Mouse (Mus musculus): ENCODE measurements around the gene Gm20696. TPM values are rescaled to one million over a fixed set of nuclear protein-coding genes. Genes with fewer than 3 reads are reported as not detected.

Gm20696 gene
- polyA plus RNA-seq, 3 experiments from 2014 or later, result 0.88 to 21.2 (median 18.7) TPM

DNA sequence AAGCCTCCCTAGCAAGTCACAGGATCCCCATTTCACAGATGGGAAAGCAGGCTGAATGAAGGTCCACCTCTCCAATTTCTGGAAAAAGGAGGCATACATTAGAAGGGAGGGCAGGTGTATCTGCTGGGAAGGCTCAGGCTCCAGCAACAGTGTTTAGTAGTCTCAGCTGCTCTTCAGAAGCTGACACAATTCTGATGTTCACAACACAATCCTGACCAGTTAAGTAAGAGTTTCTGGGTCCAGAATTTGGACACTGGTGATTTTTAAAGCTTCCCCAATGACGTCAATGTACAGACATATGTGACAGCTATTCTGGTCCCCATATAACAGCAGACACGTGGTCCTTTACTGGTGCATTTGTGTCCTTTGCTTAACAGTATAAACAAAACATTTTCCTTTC, 313.2 kb downstream of the Gm20696 start:
- ATAC-seq, result no peak

DNA sequence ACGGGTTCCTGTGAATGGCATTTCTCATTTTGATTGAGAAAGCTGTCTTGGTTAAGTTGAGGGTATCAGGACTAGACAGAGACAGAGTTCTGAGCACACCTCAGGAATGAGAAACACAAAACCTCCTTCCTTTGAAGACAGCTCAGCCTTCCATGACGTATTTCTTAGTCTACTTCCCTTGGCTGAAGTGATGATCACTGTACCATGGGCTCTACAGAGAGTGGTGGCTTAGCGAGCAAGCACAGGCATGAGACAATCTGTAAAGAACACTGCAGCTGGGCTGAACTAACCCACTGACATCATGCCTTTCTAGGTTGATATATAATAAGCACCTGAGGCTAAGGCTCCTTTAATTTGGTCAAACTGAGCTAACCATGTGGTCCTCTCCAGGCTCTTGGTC, 316.0 kb downstream of the Gm20696 start:
- peak; percentile 80 for ATAC-seq

DNA sequence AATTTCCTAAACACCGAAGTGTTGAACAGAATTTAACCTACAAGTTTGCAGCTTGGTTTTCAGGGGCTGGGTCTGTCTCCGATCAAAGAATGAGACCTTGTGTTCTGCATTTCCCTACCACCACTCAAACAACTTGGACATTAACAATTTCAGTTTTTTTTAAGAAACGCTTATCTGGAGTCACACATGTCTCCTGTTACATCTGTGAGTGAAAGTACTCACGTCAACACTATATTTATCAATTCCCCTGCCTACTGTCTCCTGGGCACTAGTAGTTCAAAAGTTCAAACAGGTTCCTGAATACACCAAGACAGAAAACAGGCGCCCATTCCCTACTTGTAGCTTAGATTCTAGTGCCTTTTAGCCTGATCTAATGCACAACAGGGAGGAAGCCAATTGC, 316.4 kb downstream of the Gm20696 start:
- peak; percentile 5 for ATAC-seq

DNA sequence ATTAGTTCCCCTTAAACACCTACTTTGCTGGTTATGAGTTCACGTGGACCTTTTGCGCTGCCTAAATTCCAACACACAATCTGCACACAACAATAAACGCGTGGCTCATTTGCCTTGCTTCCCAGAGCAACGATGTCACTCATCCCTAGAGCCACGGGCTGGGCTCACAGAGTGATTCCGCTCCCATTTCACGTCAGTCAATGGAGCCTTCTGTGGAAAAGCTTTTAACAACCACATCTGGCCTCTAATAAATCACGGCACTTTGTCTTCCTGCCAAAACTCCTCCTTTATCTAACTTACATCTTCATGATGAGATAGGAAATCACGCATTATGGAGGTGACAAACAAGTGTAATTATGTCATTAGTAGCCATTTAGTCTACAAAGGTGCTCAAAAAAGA, 318.8 kb downstream of the Gm20696 start:
- no peak for ATAC-seq

DNA sequence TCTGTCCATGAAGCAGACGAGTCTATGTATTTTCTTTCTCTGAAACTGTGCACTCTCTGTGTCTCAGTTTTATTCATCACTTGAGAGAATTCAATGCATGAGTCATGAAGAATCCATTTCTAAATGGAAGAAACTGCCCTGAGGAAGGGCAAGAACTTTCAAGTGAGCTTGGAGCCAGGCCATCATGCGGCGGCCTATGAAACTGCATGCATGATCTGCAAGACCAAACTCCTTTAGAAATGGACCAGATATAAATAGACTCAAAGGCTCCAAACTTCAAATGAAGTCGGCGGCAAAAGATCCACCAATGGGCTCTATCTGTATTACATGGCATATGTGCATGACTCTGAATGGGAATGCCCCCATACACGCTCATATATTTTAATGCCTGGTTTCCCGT, 321.6 kb downstream of the Gm20696 start:
- no peak for ATAC-seq

DNA sequence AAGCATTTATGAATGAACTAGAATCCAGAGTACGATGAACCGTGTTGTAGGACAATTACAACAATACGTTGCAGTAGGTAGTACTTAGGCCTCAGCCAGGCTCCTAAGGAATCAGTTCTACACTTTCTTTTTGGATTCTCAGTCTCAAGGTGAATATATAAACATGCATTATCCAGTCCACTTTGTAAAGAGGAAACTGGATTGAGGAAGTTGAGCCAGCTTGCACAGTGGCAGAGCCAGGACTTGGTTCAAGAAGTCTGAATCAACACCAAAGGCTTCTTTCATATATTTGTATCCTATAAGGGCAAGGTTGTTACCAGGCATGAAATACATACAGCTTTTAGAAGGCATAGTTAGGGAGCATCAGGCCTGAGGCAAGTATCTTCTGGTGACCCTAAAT, 322.2 kb downstream of the Gm20696 start:
- ATAC-seq, result no peak

DNA sequence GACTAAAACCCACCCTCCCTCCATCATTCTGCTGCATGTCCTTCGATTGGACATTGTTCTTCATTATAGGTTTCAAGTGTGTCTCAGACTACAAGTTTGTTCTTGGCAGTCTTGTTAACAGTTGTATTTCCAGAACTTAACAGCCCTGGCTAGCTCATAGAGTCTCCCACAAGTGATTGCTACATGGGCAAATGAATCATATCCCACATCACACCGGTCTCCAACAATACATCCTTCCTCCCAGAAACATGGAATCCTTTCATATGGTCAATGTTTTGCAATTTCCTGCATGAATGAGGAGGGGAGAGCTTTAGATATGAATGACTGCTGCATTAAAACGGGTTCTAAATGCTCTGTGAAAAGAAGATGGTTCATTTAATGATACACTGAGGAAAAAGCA, 322.8 kb downstream of the Gm20696 start:
- no peak for ATAC-seq

DNA sequence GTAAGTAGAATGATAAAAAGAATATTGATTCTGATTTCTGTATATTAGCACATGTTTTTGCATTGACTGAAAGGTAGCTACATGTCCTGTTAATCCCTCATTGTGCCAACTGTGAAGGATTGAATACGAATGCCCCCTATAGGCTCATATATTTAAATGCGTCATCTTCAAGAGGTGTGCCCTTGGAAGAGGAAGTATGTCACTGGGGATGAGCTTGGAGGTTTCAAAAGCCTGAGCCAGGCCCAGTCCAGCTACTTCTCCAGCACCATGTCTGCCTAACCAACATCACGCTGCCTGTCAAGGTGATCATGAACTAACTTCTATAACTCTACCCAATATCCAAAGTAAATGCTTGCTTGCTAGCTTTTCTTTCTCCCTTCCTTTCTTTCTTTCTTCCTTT, 324.2 kb downstream of the Gm20696 start:
- no peak for ATAC-seq

DNA sequence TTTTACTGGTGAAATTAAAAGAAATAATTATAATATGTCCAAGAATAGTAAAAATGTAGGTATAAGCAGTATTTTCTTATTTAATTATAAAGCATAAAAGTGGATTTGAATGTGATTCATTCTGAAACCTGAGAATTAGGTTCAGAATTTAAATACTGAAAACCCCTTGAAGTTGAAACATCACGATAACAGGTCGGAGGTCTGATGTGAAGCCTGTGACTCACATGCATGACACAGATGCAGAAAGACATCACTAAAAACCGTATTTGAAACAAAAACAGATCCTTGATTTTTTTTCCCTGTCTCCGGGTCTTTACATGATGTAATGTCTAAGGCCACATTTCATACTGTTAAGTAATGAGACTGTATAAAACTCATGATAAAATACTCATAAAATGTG, 325.7 kb downstream of the Gm20696 start:
- ATAC-seq, result peak; percentile 68

DNA sequence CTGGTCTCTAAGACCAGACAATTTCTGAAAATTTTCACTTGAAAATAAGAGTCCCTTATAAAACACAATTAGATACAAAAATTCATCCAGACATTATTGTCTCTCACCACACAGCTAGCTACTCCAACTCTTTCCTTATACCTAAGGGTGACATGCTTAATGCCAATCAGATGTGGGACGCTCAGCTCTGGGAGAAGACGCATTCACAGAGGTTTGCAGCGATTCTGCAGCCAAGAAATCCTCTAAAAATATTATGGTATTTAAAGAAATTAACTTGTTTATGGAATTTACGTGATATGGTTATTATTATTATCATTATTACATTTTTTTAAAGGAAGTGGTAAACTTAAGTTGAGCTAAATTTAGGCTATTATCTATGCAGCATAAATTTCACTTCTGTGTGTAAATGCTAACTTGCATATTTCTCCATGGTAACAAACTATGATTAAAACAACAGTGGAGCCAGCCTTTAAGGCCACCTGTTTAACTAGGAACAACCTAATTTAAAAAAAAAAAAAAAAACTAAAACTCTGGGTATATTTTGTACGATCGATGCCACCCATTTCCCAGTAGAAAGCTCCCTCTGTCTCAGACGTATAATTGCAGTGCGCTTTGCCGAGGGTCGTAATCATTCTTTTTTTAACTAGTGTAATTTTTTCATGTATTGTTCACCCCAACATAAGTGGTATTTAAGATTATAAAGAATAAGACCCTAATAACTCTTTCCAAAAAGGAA, 326.4 kb downstream of the Gm20696 start:
- ATAC-seq, result peak; percentile 23

DNA sequence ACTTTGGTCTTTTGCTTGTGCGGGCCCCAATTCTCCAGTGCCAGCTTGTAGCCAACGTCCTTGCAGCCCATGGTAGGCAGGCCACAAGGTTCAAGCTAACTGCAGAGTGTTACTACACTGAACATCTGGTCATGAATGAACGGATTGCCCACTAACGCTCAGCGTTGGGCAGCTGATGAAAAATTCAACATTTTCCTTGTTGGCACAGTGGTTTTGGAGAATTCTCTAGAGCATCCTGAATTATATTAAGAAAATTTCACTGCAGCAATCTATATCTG, 327.3 kb downstream of the Gm20696 start:
- no peak for ATAC-seq

DNA sequence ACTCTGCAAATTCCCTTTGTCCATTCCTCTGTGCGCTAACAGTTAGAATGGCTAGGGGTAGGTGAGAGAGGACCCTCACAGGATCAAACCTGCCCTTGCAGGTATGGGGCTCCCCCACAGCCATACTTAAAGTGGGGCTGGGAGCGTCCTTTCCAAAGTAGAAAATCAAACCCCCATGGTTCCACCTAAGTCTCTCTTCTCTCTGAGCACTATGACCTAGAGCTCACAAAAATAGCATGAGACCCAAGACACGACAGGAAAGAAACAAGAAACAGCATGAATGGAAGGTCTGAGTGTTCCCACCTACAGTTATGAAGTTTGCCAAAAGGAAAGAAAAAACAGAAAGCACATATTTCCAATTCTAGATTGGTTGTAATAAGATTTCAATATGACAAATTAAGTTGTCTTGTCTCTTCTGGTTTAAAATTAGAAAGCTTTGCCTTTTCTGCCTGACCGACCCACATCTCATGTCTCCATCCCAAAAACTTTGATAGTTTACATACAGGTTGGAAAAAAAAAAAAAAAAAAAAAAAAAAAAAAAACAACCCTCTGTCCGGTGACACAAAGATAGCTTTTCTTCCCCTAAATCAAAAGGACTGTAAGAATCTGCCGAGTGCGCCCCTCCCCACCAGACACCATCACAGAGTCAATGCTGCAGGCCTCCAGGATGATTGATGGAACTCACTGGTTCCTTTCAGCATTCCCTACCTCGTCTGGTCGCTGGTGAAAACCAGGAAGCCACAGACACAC, 327.8 kb downstream of the Gm20696 start:
- ATAC-seq, result no peak

DNA sequence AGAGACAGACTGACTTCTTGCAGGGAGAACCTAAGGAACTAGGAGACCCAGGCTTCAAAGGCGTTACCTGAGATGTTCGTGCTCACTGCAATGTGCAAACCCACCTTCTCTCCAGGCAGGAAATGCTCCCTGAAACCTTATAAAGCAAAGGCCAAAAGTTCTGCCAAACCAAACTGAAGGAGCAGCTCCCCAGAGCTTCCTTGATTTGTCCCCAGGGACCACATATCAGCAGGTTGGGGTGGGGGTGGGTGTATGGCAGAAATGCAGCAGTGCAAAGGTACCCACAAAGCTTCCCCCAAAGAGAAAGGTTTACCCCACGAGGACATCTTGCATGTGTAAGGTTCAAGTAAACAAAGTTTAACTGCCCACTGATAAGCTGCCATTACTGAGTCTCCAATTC, 328.4 kb downstream of the Gm20696 start:
- ATAC-seq, result no peak

DNA sequence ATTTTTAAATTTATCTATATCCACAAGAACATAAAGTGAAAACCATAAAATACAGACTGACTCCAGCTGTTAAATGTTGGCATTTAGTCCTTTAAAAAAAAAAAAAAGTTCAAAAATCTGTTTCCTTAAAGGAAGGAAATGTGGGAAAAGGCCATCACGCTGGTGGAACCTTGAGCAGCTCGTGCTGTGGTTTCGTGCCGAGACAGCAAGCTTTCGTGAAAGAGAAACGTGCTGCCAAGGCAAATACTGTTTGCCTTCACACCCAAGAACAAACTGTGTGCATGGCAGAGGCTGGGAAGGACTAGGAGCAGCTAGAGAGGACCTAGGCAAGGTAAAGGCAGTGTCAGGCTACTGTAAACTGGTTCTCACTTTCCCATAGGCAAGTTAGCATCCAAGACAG, 329.0 kb downstream of the Gm20696 start:
- ATAC-seq, result no peak

DNA sequence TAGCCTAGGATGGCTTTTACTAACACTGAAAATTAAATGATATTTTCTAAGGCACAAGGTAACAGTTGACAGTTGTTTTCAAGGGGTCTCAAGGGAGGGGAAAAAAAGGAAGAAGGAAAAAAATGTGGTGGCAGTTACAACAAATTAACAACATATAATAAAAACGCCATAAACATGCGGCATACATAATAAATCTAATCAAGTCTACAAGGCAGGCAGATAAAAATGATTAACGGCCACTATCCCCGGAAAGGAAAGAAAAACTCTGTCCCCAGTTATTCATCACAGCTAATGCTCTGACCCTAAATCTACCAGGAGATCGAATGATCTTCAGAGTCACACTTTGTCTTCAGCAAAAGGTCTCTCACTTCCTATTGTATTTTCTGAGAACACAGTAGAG, 330.4 kb downstream of the Gm20696 start:
- no peak for ATAC-seq

DNA sequence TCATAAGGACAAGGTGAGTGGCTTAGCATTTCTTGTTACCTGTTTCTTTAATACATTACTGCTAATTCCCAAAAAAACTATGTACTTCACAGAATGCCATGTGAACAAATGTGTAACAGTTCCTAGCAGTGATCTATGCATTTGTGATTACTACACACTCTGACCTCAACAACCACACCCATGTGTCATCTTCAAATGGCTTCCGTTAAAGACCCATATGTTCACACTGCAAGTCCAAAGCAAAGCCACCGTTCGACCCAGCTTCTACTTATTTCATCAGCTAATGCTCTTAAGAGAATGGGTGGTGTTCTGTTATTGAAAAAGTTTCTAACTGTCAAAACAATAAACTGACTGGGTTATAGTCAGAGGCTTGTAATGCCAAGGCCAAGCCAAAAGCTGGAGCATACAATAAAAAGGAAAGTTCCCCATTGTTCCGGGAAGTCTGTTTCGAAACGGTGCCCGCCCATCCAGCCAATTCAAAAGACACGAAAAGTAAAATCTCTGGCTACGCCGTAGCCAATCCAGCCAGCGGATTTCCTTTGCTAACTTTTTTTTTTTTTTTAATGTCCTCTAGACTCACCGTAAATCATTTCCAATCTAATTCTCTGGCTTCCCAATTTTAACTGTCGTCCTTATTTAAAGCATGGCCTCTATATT, 331.3 kb downstream of the Gm20696 start:
- ATAC-seq, result no peak

DNA sequence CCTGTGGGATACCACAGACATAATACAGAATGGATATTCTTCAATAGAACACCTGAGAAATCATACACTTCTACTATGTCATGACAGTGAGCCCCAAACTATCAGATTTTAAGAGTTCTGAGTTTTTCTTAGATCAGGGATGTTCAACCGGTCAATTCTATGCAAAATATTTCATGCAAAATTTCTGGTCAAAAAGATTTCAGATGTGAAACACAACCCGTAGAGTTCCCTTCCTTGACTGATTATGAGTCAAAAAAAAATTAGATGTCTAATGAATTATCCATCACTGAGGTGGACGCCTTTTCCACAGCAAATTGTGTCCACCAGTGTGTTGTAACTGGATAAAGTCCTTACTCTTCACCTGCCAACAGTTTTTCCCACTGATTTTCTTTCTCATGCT, 332.3 kb downstream of the Gm20696 start:
- ATAC-seq, result no peak

DNA sequence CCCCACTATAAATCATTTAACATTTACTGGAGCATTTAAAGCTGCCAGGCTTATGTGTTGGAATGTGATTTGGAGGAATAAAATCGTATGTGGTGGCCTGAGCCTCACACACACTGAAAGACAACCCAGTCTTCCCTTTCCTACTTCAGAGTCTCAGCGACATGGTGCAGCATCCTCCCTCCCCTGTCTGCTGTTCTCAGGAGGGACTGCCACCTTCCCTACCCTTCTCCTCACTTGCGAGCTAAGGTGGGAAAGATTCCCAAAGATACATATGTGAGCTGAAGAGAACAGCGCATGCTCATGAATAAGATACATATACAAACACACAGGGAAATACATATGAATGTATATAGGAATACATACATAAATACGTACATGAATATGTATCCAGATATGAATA, 333.5 kb downstream of the Gm20696 start:
- ATAC-seq, result no peak

DNA sequence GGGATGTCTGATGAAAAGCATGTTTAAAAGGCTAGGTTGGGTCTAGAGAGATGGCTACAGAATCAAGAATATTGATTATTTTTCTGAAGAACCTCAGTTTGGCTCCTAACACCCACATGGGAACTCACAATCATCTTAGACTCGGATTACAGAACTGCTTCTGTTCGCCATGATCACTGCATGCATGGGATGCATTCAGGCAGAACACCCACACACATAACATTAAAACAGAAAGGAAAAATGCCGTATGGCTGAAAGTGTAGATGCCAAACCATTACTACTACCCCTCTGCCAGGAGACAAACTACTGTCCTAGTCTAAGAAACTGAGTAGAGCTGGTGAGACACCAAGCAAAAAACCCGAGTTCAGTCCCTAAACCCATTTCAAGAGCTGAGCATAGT, 336.4 kb downstream of the Gm20696 start:
- ATAC-seq, result no peak

DNA sequence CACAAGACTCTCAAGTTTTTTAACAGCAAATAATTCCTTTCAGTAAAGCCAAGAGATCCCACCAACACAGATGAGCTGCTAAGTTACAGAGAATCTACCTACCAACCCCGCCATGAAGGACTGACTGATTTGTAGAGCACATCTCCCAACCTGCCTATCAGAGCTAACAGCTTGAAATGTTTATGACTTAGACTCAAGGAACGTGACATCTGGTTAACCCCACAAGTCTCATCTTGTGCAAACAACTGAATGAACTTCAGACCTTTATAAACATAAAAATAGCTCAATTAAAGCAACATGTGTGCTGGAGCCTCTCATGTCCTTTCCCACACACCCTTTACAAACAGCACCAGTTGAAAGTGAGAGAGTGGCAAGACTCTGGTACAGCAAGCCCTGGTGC, 338.0 kb downstream of the Gm20696 start:
- ATAC-seq, result peak; percentile 60

DNA sequence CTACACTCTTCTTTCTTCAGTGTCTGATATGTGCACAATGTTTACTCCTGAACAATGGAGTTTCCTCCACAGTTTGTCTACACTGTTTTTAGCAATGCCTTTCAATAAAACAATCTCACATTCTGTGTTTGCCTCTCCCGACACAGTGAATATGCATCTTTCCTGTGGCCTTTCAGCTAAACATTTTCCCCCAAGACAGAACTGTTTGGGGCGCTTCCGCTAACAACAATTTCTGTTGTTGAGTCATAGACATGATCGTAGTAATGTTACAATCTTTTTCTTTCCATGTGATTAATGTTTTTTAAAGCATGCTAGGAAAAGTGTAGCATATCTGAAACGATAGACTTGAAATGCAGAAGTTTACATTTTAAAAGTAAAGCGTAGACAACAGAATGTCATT, 338.5 kb downstream of the Gm20696 start:
- ATAC-seq, result peak; percentile 30

DNA sequence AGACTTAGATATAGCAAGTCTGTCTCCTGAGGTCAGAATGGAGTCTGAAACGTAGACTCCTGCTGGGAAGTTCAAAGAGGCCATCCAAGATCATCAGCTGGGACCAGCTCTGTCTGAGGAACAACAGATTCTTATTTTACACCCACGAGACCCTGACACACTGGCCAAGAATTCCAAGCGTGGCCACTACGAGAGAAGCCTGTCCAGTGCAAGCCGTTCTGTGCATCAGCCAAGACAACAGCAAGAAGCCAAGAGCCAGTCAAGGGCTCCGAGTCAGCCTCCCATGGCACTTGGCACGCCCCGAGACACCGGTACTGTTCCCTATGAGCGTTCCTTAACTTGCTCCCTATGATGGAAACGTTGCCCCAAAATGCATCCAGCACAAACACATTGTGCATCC, 338.9 kb downstream of the Gm20696 start:
- no peak for ATAC-seq

DNA sequence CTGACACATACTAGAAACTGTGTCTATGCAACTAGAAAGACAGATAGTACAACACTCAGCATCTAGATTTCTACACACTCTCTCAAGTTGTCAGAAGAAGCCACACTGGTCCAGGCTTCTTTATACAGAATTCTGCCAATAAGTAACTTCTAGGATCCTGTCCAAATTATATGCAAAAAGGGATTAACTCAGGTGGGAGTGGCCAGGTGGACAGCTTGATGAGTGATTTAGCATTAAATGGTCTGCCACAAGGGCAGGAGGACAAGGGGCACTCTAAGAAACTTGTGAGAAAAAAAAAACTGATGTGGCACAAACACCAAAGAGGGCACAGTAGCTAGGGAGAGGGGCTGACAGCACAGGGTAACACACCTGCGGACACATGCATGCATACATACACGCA, 340.7 kb downstream of the Gm20696 start:
- no peak for ATAC-seq

DNA sequence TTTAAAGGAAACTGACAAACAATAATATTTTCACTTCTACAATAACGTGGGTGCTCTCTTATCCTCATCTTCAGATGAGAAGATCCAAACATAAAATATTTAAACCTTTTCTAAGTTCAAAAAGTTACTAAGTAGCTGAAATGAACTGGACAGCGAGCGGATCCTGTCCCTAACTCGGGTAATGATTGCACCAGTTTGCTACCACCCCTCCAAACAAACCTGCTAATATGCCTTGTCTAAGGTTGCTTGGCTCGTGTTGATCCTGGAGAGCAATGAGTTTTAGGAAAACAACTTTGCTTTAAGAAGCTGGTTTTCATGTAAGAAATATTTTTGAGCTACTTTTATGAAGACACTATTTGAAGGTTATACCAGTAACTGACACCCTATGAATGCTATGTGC, 341.1 kb downstream of the Gm20696 start:
- ATAC-seq, result no peak
